Mouse (Mus musculus) retina, adult 2 months (tissue): Measurements from ENCODE around the gene Chd1l.

Experiments
- DNase-seq: peaks from one replicate; pipeline ENCODE4 v3.0.0-alpha.2; 2012; ENCODE audit warnings: low read depth, low spot score

Gene Chd1l

DNA sequence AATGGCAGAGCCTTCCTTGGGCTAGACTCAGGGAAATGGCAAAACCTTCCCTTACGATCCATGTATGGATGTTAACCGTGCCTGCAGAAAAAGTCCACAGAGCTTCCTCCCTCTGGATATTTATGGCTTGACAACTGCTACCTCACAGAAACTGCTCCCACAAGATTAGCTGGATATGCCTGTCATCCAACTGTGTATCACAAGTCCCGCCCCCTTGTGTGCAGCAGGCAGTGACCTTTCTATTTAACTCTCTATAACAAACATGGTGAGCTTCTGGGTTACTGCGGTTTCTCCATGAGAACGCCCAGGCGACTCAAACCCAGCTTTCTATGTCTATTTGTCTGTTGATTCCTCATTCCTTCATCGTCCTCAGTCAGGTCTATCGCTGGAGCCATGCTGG, 7.9 kb upstream of the Chd1l start:
- no peak for DNase-seq

DNA sequence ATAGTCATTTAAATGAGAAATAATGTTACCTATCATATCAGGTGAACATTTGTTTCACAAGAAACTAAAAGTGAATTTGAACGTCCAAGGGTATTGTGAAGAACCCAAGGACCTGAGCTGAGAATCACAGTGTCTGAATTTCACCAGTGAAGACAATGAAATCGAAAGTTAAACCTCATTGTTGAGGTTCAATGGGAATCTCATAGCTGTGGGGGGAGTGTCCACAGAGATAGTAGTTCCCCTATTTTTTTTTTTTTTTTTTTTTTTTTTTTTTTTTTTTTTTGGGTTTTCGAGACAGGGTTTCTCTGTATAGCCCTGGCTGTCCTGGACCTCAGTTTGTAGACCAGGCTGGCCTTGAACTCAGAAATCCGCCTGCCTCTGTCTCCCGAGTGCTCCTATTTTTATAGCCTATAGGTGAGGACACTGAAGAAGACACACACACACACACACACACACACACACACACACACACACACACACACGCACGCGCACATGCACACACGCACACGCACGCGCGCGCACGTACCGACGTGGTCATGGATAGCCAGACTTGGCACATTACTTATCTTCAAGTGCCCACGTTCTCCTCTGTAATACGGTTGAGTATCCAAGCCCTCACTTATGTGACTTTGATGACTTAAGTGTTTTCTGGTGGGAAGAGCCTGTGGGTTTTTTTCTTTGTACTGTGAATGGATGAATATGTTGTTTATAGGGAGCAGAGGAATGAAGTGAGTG, 7.3 kb upstream of the Chd1l start:
- no peak for DNase-seq

DNA sequence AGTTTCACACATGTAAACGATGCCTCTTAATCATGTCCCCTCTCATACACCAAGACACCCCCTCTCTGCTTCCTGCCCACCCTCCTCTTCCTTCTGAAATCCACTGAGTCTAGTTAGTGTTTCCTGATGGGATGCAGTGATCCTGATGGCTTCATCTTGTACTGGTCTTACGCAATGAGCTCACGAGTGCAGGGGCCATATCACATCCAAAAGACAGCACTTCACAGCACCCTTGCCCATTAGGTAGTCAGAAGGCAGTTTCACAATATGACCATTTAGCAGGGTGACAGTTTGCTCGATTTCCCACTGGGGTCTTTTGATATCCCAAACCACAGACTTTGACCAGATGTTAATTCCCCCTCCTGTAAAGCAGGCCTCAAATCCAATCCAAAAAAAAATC, 5.9 kb upstream of the Chd1l start:
- no peak for DNase-seq

DNA sequence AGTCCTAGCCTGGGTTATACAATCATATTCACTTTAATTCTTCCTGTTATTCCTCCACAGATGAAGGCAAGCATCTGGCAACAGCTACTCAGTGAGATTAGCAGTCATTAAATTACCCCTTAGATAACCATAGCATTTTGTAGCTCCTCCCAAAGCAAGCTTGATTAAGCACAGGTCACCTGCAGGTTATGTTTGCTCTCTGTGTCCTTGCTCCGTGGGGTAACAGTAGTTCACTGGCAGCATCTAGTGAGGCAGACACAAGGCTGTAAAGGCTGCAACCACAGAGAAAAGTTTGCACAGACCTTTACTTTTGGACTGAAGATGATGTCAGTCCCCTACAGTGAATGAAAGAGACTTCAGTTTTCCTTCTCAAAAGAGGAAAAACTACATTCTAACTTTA, 5.2 kb upstream of the Chd1l start:
- no peak for DNase-seq

DNA sequence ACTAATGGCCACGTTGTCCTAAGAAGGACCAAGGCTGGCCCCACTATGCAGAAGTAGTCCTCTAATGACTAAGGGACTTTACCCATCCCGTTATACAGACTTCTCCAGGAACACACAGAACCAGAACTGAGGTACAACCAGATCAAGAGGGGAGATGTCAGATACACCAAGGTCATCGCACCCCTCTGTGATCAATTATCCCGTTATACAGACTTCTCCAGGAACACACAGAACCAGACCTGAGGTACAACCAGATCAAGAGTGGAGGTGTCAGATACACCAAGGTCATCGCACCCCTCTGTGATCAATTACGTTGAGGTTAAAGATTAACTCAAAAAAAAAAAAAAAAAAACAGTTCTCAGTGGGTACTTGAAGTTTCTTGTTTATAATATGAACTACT, 1.0 kb upstream of the Chd1l start:
- DNase-seq = no peak

DNA sequence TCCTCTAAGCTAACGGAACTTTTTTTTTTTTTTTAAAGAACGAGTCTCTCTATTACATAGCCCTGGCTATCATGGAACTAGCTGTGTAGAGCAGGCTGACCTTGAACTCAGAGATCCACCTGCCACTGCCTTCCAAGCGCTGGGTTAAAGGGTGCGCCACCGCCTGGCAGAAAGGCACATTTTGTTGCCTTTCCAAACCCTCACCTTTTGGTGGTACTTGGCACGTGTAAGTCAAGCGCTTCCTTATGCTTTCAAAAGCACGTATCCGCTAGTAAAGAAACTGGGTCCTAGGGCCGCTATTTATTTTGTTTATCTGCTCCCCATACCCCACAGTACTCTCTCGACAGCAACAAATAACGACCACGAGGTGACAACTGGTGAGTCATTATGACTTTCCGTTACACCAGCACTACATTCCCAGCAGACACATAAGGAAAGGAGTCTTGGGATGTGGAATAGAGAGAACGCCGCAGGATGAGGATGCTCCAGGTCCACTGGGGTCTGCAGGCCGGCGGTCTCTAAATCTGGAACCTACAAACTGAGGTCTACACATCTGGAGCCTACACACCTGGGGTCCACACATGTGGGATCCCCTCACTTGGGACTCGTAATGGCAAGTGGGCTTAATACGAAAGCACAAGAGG, 680 bp downstream of the Chd1l start:
- peak; percentile 11 for DNase-seq

DNA sequence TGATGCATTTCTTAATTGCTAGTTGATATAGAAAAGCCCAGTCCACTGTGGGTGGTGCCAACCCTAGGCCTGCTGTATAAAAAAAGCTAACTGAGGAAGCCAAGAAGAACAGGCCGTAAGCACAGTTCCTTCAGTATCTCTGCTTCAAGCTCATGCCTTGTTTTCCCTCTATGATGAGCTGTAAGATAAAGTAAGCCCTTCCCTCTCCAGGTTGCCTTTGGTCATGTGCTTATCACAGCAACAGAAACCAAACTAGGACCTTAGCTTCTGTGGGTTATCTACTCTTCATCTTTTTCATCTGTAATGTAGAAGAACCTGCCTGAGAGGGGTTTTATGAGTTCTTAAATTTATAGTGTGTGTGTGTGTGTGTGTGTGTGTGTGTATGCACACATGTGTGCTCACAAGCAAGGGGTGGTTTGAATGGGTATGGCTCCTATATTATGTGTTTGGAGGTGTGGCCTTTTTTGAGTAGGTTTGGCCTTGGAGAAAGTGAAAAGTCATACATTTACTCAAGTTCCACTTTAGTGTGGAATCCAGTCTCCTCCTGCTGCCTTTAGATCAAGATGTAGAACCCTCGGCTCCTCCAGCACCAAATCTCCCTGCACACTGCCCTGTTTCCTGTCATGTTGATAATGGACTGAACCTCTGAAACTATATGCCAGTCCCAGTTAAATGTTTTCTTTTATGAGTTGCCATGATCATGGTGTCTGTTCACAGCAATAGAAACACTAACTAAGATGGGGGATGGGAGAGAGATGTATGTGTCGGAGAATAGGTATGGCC, 9.8 kb downstream of the Chd1l start:
- DNase-seq = no peak

DNA sequence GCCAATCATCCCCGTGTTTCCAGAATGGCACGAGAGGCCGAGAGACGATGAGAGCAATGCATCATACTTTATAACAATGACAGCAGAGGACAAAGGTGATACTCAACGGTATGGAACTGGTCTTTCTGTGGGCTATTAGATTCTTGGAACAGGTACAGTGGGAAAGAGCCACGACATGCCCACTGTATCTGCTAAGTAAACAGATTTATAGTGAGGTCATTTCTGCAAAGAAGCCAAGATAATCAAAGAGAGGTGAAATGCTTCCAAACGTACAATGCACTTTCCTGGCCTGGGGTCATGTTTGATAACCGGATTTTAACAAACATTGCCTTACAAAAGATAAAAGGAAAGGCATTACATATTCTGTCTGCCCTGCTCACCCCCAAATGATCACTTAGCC, 13.2 kb downstream of the Chd1l start:
- DNase-seq = no peak

DNA sequence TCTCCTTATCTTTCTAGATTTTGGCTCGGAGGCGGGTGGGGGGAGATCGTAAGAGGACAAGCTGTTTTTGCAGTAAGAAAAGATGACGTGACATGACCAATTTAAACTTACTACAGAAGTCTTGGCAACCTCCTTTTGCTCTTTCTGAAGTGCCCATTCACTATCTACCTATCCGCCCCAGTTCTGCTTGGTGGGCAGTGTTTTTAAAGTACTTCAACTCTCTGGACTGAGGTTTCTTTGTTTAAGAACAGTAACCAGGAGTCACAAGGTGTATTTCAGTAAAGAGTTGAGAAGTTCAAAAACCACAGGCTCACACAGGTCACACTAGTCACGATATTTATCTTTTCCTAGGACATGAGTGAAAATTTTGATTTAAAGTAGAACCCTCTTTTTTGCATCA, 14.9 kb downstream of the Chd1l start:
- no peak for DNase-seq

DNA sequence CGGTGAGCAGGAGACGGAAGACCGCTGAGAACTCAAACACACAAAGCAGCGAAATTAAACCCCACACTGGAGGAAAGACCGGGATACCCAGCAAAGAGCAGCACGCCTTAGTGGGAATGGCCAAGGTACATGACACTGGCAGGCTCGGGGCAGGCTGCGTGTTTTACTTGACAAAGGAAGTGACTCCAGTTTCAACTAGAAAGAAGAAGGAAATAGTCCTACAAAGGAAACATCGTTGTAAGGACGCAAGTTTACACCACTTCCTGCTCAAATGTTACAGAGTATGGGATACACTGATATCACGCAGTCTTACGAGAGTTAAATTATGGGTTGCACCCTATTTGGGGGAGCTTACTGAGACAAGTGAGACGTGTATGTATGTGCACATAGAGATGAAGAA, 15.9 kb downstream of the Chd1l start:
- no peak for DNase-seq

DNA sequence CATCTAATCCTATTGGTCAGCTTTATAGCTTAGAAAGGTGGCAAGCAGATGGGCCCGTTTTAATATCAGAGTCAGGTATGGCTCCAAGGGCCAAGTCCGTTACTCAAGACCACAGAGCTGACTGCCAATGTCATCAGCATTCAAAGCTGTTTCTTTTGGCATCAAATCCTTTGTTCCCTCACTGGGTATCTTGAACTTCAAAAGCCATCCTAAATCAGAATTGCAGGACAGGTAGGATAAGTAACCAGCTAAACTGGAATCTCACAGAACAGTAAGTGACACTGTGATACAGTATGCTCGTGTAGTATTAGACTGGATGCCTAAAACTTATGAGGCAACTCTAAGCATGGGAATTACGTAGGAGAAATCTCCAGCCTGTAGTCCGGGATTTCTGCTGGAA, 16.9 kb downstream of the Chd1l start:
- no peak for DNase-seq

DNA sequence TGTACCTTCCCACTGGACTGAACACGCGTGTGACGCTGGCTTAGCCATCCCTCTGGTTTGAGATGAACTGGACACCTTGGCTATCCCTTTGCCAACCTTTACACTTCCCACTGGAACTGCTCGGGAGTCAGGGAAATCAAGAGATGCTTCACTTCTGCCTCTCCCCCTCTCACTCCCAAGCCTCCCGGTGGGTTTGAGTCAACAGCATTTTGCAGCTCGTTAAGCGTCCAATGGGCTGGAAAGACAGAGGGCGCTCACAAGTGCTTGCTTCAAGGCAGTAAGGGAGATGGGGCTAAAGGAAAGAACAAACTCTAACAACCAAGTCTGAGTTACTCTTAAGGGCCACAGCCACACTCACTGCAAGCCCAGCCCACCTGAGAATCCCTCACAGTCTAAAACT, 19.3 kb downstream of the Chd1l start:
- no peak for DNase-seq

DNA sequence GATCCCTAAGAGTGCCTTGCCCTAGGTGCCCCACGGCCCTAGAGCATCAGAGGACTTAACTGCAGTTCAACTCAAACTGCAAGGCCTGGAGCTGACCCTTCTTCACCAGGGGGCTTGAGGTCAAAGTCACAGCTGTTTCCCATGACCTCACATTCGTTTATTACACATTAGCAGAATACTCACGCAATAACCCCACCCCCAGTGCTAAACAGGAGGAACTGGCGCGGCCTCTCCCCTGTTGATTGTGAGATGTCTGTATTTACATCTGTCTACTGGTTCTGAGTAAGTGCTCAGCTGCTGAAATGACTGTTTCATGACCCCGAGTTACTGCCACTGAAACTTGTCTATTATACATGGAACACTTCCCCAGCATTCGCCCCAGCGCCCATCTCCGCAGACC, 22.3 kb downstream of the Chd1l start:
- no peak for DNase-seq

DNA sequence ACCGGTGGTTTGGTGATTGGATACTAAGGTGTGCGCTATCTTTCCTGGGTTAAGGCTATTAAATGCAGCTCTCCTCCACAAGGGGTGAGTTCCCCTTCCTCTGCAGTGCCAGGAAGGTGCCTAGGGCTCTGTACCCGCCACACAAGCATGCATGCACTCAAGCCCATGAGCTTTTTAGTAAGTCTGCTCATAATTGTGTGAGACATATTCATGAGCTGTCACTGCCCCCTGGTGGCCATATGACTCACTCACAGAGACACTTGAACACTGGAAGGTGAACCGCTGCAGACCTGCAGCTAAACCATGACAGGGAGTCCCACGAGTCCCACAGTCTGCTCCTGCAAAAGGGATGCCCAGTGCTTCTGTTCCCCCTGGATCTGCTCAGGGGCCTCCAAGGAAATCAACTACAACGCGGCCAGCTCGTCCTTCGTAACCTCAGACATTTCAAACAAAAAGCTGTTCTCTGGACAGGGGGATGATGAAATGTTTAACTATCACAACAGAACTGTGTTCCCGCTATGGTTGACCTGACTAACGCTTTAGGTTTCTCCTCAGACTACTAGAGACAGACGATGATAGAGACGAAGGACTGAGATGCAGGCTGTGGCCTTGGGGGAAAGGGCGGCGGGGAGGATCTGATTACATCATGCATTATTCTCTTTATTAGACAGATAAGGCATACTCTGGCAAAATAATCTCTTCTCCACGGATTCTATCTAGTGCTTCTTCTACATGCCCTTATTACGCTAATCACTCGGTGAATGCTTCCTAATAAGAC, 24.4 kb downstream of the Chd1l start:
- DNase-seq = peak; percentile 56

DNA sequence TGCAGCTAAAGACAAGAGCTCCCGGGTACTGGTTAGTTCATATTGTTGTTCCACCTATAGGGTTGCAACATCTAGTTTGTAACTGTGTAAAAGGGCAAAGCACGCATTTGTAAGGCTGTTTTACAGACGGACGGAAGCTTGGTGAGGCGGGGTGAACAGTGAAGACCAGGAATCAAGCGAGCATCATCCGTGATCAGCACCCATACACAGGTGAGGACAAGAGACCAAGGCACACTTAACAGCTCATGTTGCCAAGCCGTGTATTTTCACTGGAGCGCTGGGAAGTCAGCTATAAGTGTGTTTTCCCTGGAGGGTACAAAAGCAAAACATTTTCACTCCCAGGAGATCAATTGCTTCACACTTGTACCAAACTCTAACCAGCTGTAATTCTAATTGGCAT, 36.2 kb downstream of the Chd1l start:
- DNase-seq = no peak

DNA sequence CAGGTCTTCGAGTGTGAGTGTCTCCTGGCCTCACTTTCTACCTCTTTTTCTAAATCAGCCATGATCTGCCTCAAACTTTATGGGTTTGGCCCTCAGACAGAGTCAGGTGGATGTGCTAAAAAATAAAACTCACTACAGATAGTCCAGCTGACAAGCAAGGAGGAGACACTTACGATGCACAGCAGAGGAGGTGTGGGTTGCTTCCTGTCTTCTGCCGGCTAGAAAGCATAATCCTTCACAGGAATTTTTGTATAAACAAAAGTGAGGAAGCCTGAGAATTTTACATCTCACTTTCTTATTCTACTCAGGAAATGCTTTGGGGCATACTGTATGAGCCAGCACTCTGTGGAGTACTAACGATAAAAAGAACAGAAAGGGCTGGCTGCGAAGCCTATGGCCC, 45.4 kb downstream of the Chd1l start:
- no peak for DNase-seq

DNA sequence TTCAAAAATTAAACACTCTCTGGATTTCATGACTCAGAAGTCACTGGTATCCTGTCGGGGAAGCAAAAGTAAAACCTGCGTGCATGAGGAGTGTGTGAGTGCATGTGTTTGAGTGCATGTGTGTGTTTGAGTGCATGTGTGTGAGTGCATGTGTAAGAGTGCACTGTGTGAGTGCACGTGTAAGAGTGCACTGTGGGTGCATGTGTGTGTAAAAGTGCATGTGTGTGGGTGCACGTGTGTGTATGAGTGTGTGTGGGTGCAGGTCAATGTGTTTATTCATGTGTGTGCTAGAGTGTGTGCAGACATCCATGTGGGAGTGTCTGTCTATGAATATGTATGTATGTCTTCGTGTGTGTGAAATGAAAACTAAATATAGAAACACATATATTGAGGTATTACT, 51.4 kb downstream of the Chd1l start:
- DNase-seq = no peak

DNA sequence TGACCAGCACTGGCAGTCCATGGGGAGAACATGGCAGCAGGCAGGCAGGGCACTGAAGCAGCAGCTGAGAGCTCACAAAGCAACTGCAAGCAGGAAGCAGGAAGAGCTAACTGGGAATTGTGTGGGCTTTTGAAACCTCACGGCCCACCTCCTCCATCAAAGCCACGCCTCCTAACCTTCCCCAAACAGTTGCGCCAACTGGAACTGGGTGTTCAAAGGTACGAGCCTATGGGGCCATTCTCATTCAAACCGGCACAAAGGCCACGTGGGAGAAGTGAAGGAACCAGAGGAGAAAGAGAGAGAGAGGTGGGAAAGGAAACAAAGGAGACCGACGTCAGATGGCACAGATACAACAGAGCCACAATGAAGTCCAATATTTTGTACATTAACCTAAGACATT, 63.8 kb downstream of the Chd1l start:
- DNase-seq = no peak

DNA sequence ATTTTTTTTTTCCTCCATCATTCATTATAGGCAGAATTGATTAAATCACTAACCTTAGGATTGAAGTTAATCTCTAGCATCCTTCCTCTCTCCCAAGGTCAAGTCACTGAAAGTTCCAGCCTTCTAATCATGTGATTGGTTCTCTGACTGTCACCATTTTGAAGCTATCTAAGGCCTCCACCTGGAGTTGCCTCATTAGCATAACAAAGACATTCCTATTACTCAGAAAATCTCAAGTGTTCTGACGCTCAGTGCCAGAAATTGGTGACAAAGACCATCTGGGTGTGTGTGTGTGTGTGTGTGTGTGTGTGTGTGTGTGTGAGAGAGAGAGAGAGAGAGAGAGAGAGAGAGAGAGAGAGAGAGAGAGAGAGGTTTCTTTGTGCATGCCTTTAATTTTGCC, 69.8 kb downstream of the Chd1l start:
- DNase-seq = no peak

DNA sequence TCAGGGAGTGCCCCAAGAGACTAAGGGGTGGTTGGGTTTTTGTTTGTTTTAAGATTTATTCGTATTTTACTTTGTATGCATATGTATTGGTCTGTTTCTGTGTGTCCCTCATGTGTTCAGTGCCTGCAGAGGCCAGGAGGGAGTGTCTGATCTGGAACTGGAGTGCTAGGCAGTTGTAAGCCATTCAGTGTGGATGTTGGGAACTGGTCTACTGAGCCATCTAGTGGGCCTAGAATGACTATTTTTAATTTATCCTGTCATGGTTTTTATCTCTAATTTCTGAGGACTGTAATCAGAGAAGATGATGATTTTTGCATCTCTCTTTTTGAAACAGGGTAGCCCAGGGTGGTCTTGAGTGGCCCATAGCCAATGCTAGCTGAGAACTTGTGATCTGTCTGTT, 71.4 kb downstream of the Chd1l start:
- DNase-seq = no peak

DNA sequence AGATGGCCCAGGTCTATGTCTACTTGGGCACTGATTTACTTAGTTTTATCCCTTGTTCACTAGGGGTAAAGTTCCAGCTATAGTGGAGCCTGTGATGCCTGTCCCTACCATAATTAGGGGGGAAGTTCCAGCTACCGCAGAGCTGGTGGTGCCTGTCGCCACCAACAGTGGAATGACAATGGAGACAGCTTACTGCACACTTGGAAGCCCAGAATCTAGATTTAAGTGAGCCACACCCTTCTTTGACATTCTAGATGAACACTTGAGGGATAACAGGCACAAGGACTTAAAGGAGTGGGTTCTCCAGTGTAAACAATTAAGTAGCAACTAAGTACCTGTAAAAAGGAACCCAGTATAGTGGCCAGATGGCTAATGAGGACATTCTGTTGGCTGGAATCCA, 73.0 kb downstream of the Chd1l start:
- no peak for DNase-seq

DNA sequence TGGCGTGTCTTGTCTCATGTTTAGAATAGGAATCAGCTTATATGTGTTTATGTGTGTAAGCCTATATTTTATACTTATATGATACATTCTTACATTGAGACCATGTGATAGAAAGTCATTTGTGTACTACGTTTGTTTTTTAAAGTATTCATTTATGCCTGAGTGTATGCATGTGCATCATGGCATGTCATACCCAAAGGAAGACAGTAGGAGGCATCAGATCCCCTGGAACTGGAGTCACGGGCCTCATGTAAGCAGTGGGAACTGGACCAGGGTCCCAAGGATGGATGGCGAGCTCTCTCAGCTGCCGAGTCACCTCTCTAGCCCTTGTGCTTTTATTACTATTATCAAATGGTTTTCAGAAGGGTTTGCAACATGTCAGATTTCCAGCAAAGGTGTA, 74.3 kb downstream of the Chd1l start:
- no peak for DNase-seq
